Mouse (Mus musculus) bone marrow macrophage, adult 2 months (primary cell): Measurements from ENCODE around the gene Mef2c. TPM values are rescaled to one million over a fixed set of nuclear protein-coding genes. Genes with fewer than 3 reads are reported as not detected.

Source experiments
- H3K27ac ChIP-seq: 2 replicates; pipeline ENCODE4 v1.5.1; 2012; ENCODE audit warnings: low read depth, low read length; ENCODE audit not compliant: insufficient read depth
- H3K4me1 ChIP-seq: 2 replicates; pipeline ENCODE4 v1.6.1; 2012; ENCODE audit warnings: low read length; ENCODE audit not compliant: control insufficient read depth, insufficient read depth
- H3K4me3 ChIP-seq: 2 replicates; pipeline ENCODE4 v1.5.1; 2012; ENCODE audit warnings: mild to moderate bottlenecking, low read length, moderate library complexity; ENCODE audit not compliant: insufficient read depth
- CTCF ChIP-seq: IDR thresholded peaks from 2 replicates; pipeline ENCODE4 v1.5.1; 2012; ENCODE audit warnings: low read depth, mild to moderate bottlenecking, low read length, moderate library complexity
- POLR2A ChIP-seq: IDR thresholded peaks from 2 replicates; pipeline ENCODE4 v1.6.1; 2012; ENCODE audit warnings: mild to moderate bottlenecking, low read depth, low read length, borderline replicate concordance
- polyA plus RNA-seq: library from polyadenylated mRNA; stranded (reverse); fragments of >200 nt; gene quantifications from 2 replicates; pipeline ENCODE4 v1.2.4, GENCODE M21; 2012; ENCODE audit not compliant: missing spikeins, insufficient read depth, insufficient read length

The Mef2c gene
- polyA plus RNA-seq = 51.6 and 61.5 TPM in 2 replicates

- Histone ChIP-seq H3K27ac (no peak within 1 kb of the TSS), H3K4me1 (no peaks in the 10 kb centered on the region), H3K4me3 (no peak within 1 kb of the TSS)
- TF ChIP-seq POLR2A (no peak), CTCF (no peak)
These were observed at the start of gene Mef2c for GRCm38 (mm10) chr13:83503919-83504318. Gene Mef2c (plus strand): TSS chr13:83504034.

GRCm38 (mm10) chr13:83458729-83459128 is 45.1 kb upstream of the Mef2c start:
- TF ChIP-seq POLR2A = no peak
- no peak for TF ChIP-seq CTCF
- H3K4me1 ChIP-seq = no peaks in the 10 kb centered on the region
- H3K27ac ChIP-seq = no peak overlapping the region
- H3K4me3 ChIP-seq = no peak overlapping the region

DNA sequence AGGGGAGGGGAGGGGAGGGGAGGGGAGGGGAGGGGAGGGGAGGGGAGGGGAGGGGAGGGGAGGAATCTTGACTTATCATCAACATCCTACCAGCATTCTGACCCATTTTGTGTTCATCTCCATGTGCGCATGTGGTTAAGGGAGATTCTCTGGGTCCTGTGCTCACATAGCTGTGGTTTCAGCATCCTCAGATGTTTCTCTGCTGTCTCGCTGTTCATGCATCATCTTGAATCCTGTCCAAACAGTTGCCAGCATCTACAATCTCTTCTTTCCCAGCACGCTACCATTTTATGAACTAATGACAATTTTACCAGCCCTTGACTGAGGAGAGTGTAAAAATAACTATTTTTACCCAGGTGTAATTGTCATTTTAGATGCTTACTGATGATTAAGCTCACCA is 44.2 kb upstream of the Mef2c start:
- Histone ChIP-seq H3K4me3 (no peak overlapping the region), H3K27ac (no peak overlapping the region), H3K4me1 (no peaks in the 10 kb centered on the region)
- TF ChIP-seq CTCF (no peak), POLR2A (no peak)

DNA sequence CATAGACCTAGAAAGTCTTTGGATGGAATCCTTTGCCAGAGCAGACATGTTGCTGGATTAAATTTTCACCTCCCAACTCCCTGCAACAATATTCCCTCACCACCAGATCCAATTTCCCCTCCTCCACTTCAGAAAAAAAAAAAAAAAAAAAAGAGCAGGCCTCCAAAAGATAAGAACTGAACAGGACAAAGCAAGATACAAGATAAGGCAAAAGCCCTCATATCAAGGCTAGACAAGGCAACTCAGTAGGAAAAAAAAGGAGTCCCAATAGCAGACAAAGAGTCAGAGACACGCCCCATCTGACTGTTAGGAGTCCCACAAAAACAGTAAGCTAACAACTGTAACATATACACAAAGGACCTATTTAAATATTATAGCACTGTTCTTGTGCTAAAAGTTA is 43.2 kb upstream of the Mef2c start:
- H3K4me3 ChIP-seq = no peak overlapping the region
- no peak overlapping the region for H3K27ac ChIP-seq
- no peaks in the 10 kb centered on the region for H3K4me1 ChIP-seq
- TF ChIP-seq POLR2A = no peak
- TF ChIP-seq CTCF = no peak

GRCm38 (mm10) chr13:83461556-83461955 is 42.3 kb upstream of the Mef2c start:
- Histone ChIP-seq H3K27ac (no peak overlapping the region), H3K4me1 (no peaks in the 10 kb centered on the region), H3K4me3 (no peak overlapping the region)
- TF ChIP-seq POLR2A (no peak), CTCF (no peak)

GRCm38 (mm10) chr13:83466756-83467155 is 37.1 kb upstream of the Mef2c start:
- no peaks in the 10 kb centered on the region for H3K4me1 ChIP-seq
- TF ChIP-seq CTCF = no peak
- no peak for TF ChIP-seq POLR2A

DNA sequence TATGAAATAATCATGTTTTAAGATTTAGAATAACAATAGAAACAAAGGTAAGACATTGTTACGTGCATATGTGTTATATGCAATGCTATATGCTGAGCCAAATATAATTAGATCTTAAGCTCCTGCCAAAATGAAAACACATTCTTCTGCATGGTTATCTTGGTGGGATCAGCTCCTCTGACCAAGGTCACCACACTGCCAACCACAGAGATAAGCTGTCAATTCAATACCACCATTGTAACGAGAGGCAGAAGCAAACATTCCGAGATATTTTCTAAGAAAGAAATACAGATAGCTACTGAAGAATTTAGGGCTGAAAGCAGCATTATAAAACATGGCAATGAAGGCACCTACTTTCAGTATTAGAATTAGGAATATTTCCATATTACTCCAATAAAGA is 35.0 kb upstream of the Mef2c start:
- no peak overlapping the region for H3K4me3 ChIP-seq
- TF ChIP-seq CTCF = no peak
- no peak for TF ChIP-seq POLR2A
- H3K4me1 ChIP-seq = no peaks in the 10 kb centered on the region

More at GRCm38 (mm10) chr13:83466756-83467155, 37.1 kb upstream of the Mef2c start:
- no peak overlapping the region for H3K4me3 ChIP-seq
- no peak overlapping the region for H3K27ac ChIP-seq

GRCm38 (mm10) chr13:83473755-83474154 is 30.1 kb upstream of the Mef2c start:
- H3K4me3 ChIP-seq = no peak overlapping the region
- TF ChIP-seq POLR2A (no peak), CTCF (no peak)
- no peak overlapping the region for H3K27ac ChIP-seq
- no peaks in the 10 kb centered on the region for H3K4me1 ChIP-seq

More for the DNA sequence above, 35.0 kb upstream of the Mef2c start:
- no peak overlapping the region for H3K27ac ChIP-seq

- H3K4me1 ChIP-seq = no peaks in the 10 kb centered on the region
- TF ChIP-seq CTCF (no peak), POLR2A (no peak)
- no peak overlapping the region for H3K27ac ChIP-seq
- H3K4me3 ChIP-seq = no peak overlapping the region
These were observed 23.4 kb upstream of the Mef2c start for GRCm38 (mm10) chr13:83480388-83480787.

DNA sequence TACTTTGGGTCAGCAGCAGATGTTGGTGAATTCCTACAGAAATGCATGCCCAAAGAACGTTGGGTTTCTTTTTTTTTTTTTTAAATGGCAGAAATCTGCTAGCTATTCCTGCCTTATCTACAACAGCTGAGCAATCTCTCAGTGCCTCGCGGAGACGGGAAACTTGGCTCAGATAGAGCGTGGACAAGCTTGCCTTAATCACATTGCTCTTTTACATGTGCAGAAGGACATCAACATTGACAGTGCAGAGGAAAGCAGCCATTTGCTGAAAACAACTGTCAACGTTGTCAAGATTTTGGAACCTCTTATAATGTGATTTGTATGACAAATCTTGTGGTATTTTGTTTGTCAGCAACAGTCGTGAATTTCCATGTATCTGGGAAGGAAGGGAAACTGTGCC is 22.5 kb upstream of the Mef2c start:
- no peaks in the 10 kb centered on the region for H3K4me1 ChIP-seq
- no peak overlapping the region for H3K4me3 ChIP-seq
- no peak for TF ChIP-seq CTCF
- TF ChIP-seq POLR2A = no peak
- H3K27ac ChIP-seq = no peak overlapping the region

GRCm38 (mm10) chr13:83482087-83482486 is 21.7 kb upstream of the Mef2c start:
- TF ChIP-seq CTCF (no peak), POLR2A (no peak)
- no peaks in the 10 kb centered on the region for H3K4me1 ChIP-seq
- H3K4me3 ChIP-seq = no peak overlapping the region
- no peak overlapping the region for H3K27ac ChIP-seq
